Mouse (Mus musculus) CH12.LX (cell line): Measurements from ENCODE around the gene Tmem56. TPM values are rescaled to one million over a fixed set of nuclear protein-coding genes. Genes with fewer than 3 reads are reported as not detected.

Experiments used
- DNase-seq: peaks from one replicate; pipeline ENCODE4 v3.0.0-alpha.2; 2013; ENCODE audit errors: extremely low read depth
- H3K27ac ChIP-seq: 2 replicates; pipeline ENCODE4 v1.5.1; 2012; ENCODE audit warnings: low read depth, mild to moderate bottlenecking, control low read depth, moderate library complexity; ENCODE audit not compliant: insufficient read depth
- H3K27me3 ChIP-seq: replicated peaks from 2 replicates; pipeline ENCODE3; 2012; ENCODE audit warnings: inconsistent platforms
- H3K36me3 ChIP-seq, 2 experiments: replicated peaks in 1 of 2; 2 replicates each; pipeline versions ENCODE3 to v1.6.1; 2012; ENCODE audit warnings: inconsistent platforms in 1 of 2, low read length in 1 of 2, mild to moderate bottlenecking in 1 of 2, mixed read lengths in 1 of 2, moderate library complexity in 1 of 2; ENCODE audit not compliant: control insufficient read depth in 1 of 2, insufficient read depth in 1 of 2
- H3K4me1 ChIP-seq, 2 experiments: 2 replicates each; pipeline ENCODE4 v1.6.1; 2012; ENCODE audit warnings: inconsistent platforms in 1 of 2, moderate library complexity in 1 of 2; ENCODE audit not compliant: insufficient read depth in 2 of 2, control insufficient read depth in 1 of 2
- H3K4me2 ChIP-seq: 2 replicates; pipeline ENCODE4 v1.6.1; 2012; ENCODE audit warnings: low read depth, mild to moderate bottlenecking, control low read depth; ENCODE audit not compliant: poor library complexity, insufficient read depth, severe bottlenecking
- H3K4me3 ChIP-seq, 3 experiments: fragments of 150-350 bp in 1 of 3; sonication (generic) in 1 of 3; replicated peaks in 1 of 3; 2 replicates each; pipeline versions ENCODE3 to v1.5.1; 2011 to 2012; ENCODE audit warnings: low read depth in 2 of 3, low read length in 2 of 3, mild to moderate bottlenecking in 2 of 3, moderate library complexity in 2 of 3, control low read depth in 1 of 3, improper control_type of control experiment in 1 of 3, inconsistent platforms in 1 of 3, mixed read lengths in 1 of 3; ENCODE audit not compliant: poor library complexity in 1 of 3
- H3K79me2 ChIP-seq: replicated peaks from 2 replicates; pipeline ENCODE4 v1.6.1; 2012; ENCODE audit warnings: mild to moderate bottlenecking, moderate library complexity; ENCODE audit not compliant: control insufficient read depth, poor library complexity, insufficient read depth, severe bottlenecking; ENCODE audit errors: extremely low read depth
- H3K9ac ChIP-seq: 2 replicates; pipeline ENCODE4 v1.6.1; 2012; ENCODE audit warnings: low read depth, mild to moderate bottlenecking, control low read depth, moderate library complexity; ENCODE audit not compliant: insufficient read depth
- H3K9me3 ChIP-seq: replicated peaks from 2 replicates; pipeline ENCODE3; 2012; ENCODE audit warnings: low read length, inconsistent platforms, mixed read lengths
- BHLHE40 ChIP-seq: IDR thresholded peaks from 2 replicates; pipeline ENCODE4 v1.6.1; 2011; ENCODE audit warnings: mild to moderate bottlenecking, low read depth, low read length, improper control_type of control experiment
- CHD1 ChIP-seq: IDR thresholded peaks from 2 replicates; pipeline ENCODE4 v1.6.1; 2012; ENCODE audit warnings: low read depth, low read length, improper control_type of control experiment, inconsistent platforms
- CHD2 ChIP-seq: IDR thresholded peaks from 2 replicates; pipeline ENCODE4 v1.6.1; 2011; ENCODE audit warnings: low read length, improper control_type of control experiment
- CTCF ChIP-seq, 2 experiments: IDR thresholded peaks in 1 of 2; conservative IDR thresholded peaks in 1 of 2; 2 replicates each; pipeline ENCODE4 v1.5.1; 2011 to 2012; ENCODE audit warnings: low read depth in 2 of 2, low read length in 2 of 2, improper control_type of control experiment in 1 of 2, inconsistent platforms in 1 of 2, mild to moderate bottlenecking in 1 of 2, moderate library complexity in 1 of 2
- E2F4 ChIP-seq: IDR thresholded peaks from 2 replicates; pipeline ENCODE4 v1.6.1; 2011; ENCODE audit warnings: low read depth, low read length, improper control_type of control experiment; ENCODE audit not compliant: insufficient replicate concordance
- ETS1 ChIP-seq: conservative IDR thresholded peaks from 2 replicates; pipeline ENCODE4 v1.6.1; 2012; ENCODE audit warnings: low read depth, mild to moderate bottlenecking, inconsistent platforms, low read length, improper control_type of control experiment, moderate library complexity
- JUN ChIP-seq: IDR thresholded peaks from 2 replicates; pipeline ENCODE4 v1.6.1; 2011; ENCODE audit warnings: low read depth, mild to moderate bottlenecking, low read length, improper control_type of control experiment, moderate library complexity; ENCODE audit not compliant: insufficient read depth
- KAT2A ChIP-seq: IDR thresholded peaks from 2 replicates; pipeline ENCODE4 v1.6.1; 2012; ENCODE audit warnings: low read length, improper control_type of control experiment, inconsistent platforms; ENCODE audit not compliant: insufficient replicate concordance
- MAFK ChIP-seq: IDR thresholded peaks from 2 replicates; pipeline ENCODE4 v1.6.1; 2011; ENCODE audit warnings: low read length, improper control_type of control experiment; ENCODE audit not compliant: insufficient replicate concordance
- MAZ ChIP-seq: IDR thresholded peaks from 2 replicates; pipeline ENCODE4 v1.6.1; 2012; ENCODE audit warnings: low read depth, mild to moderate bottlenecking, inconsistent platforms, low read length, improper control_type of control experiment, moderate library complexity
- MEF2A ChIP-seq: IDR thresholded peaks from 2 replicates; pipeline ENCODE4 v1.6.1; 2014; ENCODE audit warnings: low read depth, mild to moderate bottlenecking, inconsistent platforms, low read length, improper control_type of control experiment, borderline replicate concordance
- MXI1 ChIP-seq: IDR thresholded peaks from 2 replicates; pipeline ENCODE4 v1.6.1; 2011; ENCODE audit warnings: mild to moderate bottlenecking, low read depth, low read length, improper control_type of control experiment
- NELFE ChIP-seq: IDR thresholded peaks from 2 replicates; pipeline ENCODE4 v1.6.1; 2011; ENCODE audit warnings: low read depth, low read length, improper control_type of control experiment
- POLR2A ChIP-seq: IDR thresholded peaks from 2 replicates; pipeline ENCODE4 v1.6.1; 2011; ENCODE audit warnings: low read depth, mild to moderate bottlenecking, improper control_type of control experiment, low read length
- POLR2AphosphoS2 ChIP-seq: IDR thresholded peaks from 2 replicates; pipeline ENCODE4 v1.6.1; 2011; ENCODE audit warnings: low read depth, low read length, improper control_type of control experiment
- TBP ChIP-seq: conservative IDR thresholded peaks from 2 replicates; pipeline ENCODE4 v1.6.1; 2011; ENCODE audit warnings: low read depth, low read length, improper control_type of control experiment
- USF2 ChIP-seq: conservative IDR thresholded peaks from 2 replicates; pipeline ENCODE4 v1.6.1; 2011; ENCODE audit warnings: low read depth, low read length, improper control_type of control experiment
- dilution Hi-C: fragments of 300-500 bp; cut with MboI; formaldehyde crosslinking; loops from 2 replicates; pipeline ENCODE4 v1.14.3; 2020; ENCODE audit warnings: low sequenced_read_pairs; ENCODE audit not compliant: extremely low pct_unique_long_range_greater_than_20kb, extremely low pct_ligation_motif_present
- in situ Hi-C: fragments of 300-500 bp; cut with MboI; formaldehyde crosslinking; loops from 3 replicates; pipeline ENCODE4 v1.14.3; 2019; ENCODE audit warnings: low sequenced_read_pairs, low pct_ligation_motif_present, low pct_unique_long_range_greater_than_20kb, mixed read lengths
- polyA plus RNA-seq: library from polyadenylated mRNA; unstranded; fragments of >175 nt; gene quantifications from 2 replicates; pipeline ENCODE4 v1.2.1, GENCODE M21; 2012; ENCODE audit warnings: low read depth; ENCODE audit not compliant: insufficient read length
- total RNA-seq, 2 experiments: library from RNA; depleted of rRNA; stranded (reverse); fragments of 300-350 nt in 1 of 2; fragments of >200 nt in 1 of 2; gene quantifications; 2 replicates each; pipeline ENCODE4 v1.2.3; 2012 to 2014

Gene Tmem56
- total and polyA plus RNA-seq, 3 experiments: not detected

DNA sequence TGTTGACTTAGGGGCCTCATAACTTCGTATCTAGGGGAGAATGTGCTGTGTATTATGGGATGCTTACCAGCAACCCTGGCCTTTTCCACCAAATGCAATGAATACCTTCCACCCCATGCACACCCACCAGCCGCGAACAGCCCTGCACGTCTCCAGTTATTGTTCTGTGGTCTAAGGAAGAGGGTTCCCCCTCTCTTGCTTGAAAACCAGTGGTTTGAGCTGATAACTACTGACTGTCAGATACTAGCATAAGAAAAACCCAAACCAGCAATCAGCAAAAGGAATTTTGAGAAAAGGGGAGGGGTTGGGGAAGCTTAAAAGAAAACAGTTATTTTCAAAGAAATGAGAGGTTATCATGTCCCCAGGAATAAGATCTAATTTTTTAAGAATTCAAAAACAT, 26.5 kb upstream of the Tmem56 start:
- in situ Hi-C loops: loop anchor here (5.0 to 25.0 kb wide), 2 partner anchors 193 to 403 kb away; partner anchors contain the start of gene F3
- dilution Hi-C loops: no loop called here
- Histone ChIP-seq H3K36me3 (peaks cover 3 to 41% of the 10 kb centered on the region in 2 experiments), H3K9ac (no peak overlapping the region), H3K4me3 (no peak overlapping the region), H3K4me2 (no peak overlapping the region), H3K9me3 (no peaks in the 10 kb centered on the region), H3K79me2 (no peaks in the 10 kb centered on the region), H3K27me3 (no peaks in the 10 kb centered on the region), H3K27ac (no peak overlapping the region), H3K4me1 (no peaks in the 10 kb centered on the region)
- no peak for TF ChIP-seq POLR2A
- no peak for TF ChIP-seq CHD2
- no peak for TF ChIP-seq JUN
- TF ChIP-seq POLR2AphosphoS2: no peak
- no peak for TF ChIP-seq MXI1
- no peak for TF ChIP-seq MEF2A
- TF ChIP-seq CTCF (conservative IDR thresholded peaks at IDR 0.05 in 1 of 2, IDR thresholded peaks at IDR 0.05 in 1 of 2; ENCODE audit: low read depth in 2 of 2, low read length in 2 of 2): no peak
- no peak for TF ChIP-seq KAT2A
- TF ChIP-seq E2F4: no peak
- TF ChIP-seq NELFE: no peak
- TF ChIP-seq MAZ: no peak
- TF ChIP-seq TBP: no peak
- TF ChIP-seq MAFK: no peak
- no peak for TF ChIP-seq USF2
- no peak for TF ChIP-seq ETS1
- no peak for TF ChIP-seq CHD1
- no peak for DNase-seq

DNA sequence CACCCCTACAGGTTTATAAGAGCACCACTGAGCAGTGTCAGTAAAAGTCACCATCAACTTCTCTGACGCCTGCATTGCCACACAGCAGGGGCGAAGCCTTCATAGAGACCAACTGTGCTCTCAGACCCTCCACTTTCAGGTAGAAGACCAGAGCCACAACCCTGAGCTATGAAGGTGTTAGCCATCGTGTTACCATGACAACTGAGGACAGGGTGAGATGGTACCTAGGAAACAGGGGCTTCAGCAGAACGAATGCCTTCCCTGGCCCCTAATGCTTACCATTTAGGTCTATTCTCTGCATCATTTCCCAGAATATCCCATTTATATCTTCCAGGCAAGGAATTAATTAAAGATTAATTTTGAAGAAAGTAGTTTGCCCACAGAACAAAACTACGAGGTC, 26.0 kb upstream of the Tmem56 start:
- H3K9me3 ChIP-seq: no peaks in the 10 kb centered on the region
- in situ Hi-C loops: loop anchor here (5.0 to 25.0 kb wide), 2 partner anchors 193 to 403 kb away; partner anchors contain the start of gene F3
- no peak overlapping the region for H3K4me2 ChIP-seq
- H3K9ac ChIP-seq: no peak overlapping the region
- H3K4me1 ChIP-seq: no peaks in the 10 kb centered on the region
- H3K36me3 ChIP-seq: peaks cover 3 to 39% of the 10 kb centered on the region in 2 experiments
- no peak for TF ChIP-seq BHLHE40
- no peaks in the 10 kb centered on the region for H3K27me3 ChIP-seq
- DNase-seq: no peak
- no peak overlapping the region for H3K4me3 ChIP-seq
- dilution Hi-C loops: no loop called here
- no peak overlapping the region for H3K27ac ChIP-seq
- H3K79me2 ChIP-seq: no peaks in the 10 kb centered on the region; the same call in 1 of the 2 replicates
